In the genomic region with DNA sequence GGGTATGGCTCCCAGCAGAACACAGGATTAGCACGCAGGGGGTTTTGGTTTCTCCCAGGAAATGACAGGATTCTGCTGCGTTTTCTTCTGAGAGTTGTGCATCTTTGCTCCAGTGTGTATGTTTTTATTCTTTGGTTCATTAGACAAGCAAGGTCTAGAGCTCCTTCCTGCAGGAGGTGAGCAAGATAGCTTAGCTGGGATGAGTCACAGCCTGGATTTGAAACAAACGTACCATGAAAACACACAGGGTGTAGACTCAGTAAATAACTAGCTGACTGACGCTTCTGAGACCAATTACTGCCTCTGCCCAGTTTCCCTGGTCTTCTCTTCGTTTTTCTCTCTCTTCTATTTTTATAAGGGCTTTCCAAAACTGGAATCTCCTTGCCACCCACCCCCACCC, we compare ENCODE assay signal across 11 mouse cellular contexts.
DNase-seq lines count a peak whose midpoint lies in the region; ATAC-seq and TF ChIP-seq lines count a peak whose summit lies in the region.
"Had no signal": no experiment of that assay in that cellular context is flagged by ENCODE, and none has a peak within 500 bp of the region (broad histone marks: within the 10 kb centered on the region; RNA-seq: fewer than 3 reads in every experiment).

No protein-coding gene starts in this region.

- H3K27ac ChIP-seq in limb, embryonic 11.5 days (replicated peaks; ENCODE audit: low read depth, low read length), result no peak overlapping the region
- no peak overlapping the region for H3K27ac ChIP-seq in limb, embryonic 10.5 days
- H3K27ac ChIP-seq in forebrain, postnatal 0 days (ENCODE audit: low read depth, low read length), result peak overlapping the region; percentile 79; the same call in 1 of the 2 replicates
- peak overlapping the region; percentile 89 for H3K27ac ChIP-seq in neural tube, embryonic 13.5 days (replicated peaks)
- H3K27ac ChIP-seq: limb, embryonic 15.5 days had no signal

- ATAC-seq in limb, embryonic 11.5 days (ENCODE audit: insufficient number of reproducible peaks, low FRiP score, low TSS enrichment, low read depth), result no peak
- peak; percentile 50 for ATAC-seq in forebrain, postnatal 0 days
- no peak for ATAC-seq in neural tube, embryonic 13.5 days (ENCODE audit: low read depth)

- no peak overlapping the region for H3K4me3 ChIP-seq in limb, embryonic 11.5 days (ENCODE audit: low read depth, low read length)
- no peak overlapping the region for H3K4me3 ChIP-seq in limb, embryonic 10.5 days
- H3K4me3 ChIP-seq in forebrain, postnatal 0 days (ENCODE audit: low read depth, low read length), result no peak overlapping the region
- no peak overlapping the region for H3K4me3 ChIP-seq in neural tube, embryonic 13.5 days

- TF ChIP-seq CTCF in brain, embryonic 14.5 days (IDR thresholded peaks at IDR 0.05; ENCODE audit: borderline replicate concordance, extremely low read depth, insufficient read depth, insufficient read length), result no peak
- TF ChIP-seq CTCF in forebrain, postnatal 0 days (IDR thresholded peaks at IDR 0.05; ENCODE audit: low read depth), result no peak

- H3K4me1 ChIP-seq in limb, embryonic 11.5 days (ENCODE audit: control insufficient read depth, insufficient read depth, low read length), result peaks cover 21% of the 10 kb centered on the region
- H3K4me1 ChIP-seq in limb, embryonic 10.5 days, result peaks cover 47% of the 10 kb centered on the region
- H3K4me1 ChIP-seq in forebrain, postnatal 0 days (ENCODE audit: insufficient read depth), result peaks cover 19% of the 10 kb centered on the region
- H3K4me1 ChIP-seq in neural tube, embryonic 13.5 days (replicated peaks), result peaks cover 45% of the 10 kb centered on the region

- no peaks in the 10 kb centered on the region for H3K9me3 ChIP-seq in limb, embryonic 11.5 days (ENCODE audit: control insufficient read depth, low read length)
- H3K9me3 ChIP-seq in limb, embryonic 10.5 days (replicated peaks), result no peaks in the 10 kb centered on the region
- no peaks in the 10 kb centered on the region for H3K9me3 ChIP-seq in forebrain, postnatal 0 days (ENCODE audit: low read length)
- no peaks in the 10 kb centered on the region for H3K9me3 ChIP-seq in neural tube, embryonic 13.5 days
- H3K9me3 ChIP-seq: limb, embryonic 15.5 days had no signal

- no peak overlapping the region for H3K9ac ChIP-seq in limb, embryonic 11.5 days (ENCODE audit: low read length)
- H3K9ac ChIP-seq in forebrain, postnatal 0 days, result no peak overlapping the region
- H3K9ac ChIP-seq in neural tube, embryonic 13.5 days, result peak overlapping the region; percentile 55; the same call in 1 of the 2 replicates
- H3K9ac ChIP-seq: limb, embryonic 15.5 days had no signal

- DNase-seq in limb, embryonic 11.5 days (ENCODE audit: low spot score), result no peak
- DNase-seq in limb, embryonic 10.5 days (ENCODE audit: low spot score), result no peak
- peak; percentile 25 for DNase-seq in brain, embryonic 14.5 days (ENCODE audit: low read depth)
- peak; percentile 11 for DNase-seq in forebrain, postnatal 0 days
- no peak for DNase-seq in cerebellum, postnatal 36 days
- no peak for DNase-seq in urinary bladder, postnatal 4 days (ENCODE audit: low spot score in 2 of 2)
- no peak for DNase-seq in adrenal gland, postnatal 10 days
- DNase-seq: lung, postnatal 10 days; right cerebral cortex, postnatal 25 days had no signal

- no peaks in the 10 kb centered on the region for H3K27me3 ChIP-seq in limb, embryonic 11.5 days (ENCODE audit: control insufficient read depth, insufficient read depth, low read length)
- peaks cover 24% of the 10 kb centered on the region for H3K27me3 ChIP-seq in limb, embryonic 10.5 days (ENCODE audit: low read depth, poor library complexity, severe bottlenecking)
- no peaks in the 10 kb centered on the region for H3K27me3 ChIP-seq in forebrain, postnatal 0 days (ENCODE audit: insufficient read depth, low read length)
- H3K27me3 ChIP-seq in neural tube, embryonic 13.5 days, result no peaks in the 10 kb centered on the region

- peak overlapping the region; percentile 55; the same call in 1 of the 2 replicates for H3K4me2 ChIP-seq in limb, embryonic 11.5 days (ENCODE audit: low read depth, severe bottlenecking)
- peak overlapping the region; percentile 53 for H3K4me2 ChIP-seq in forebrain, postnatal 0 days (ENCODE audit: low read depth)
- peak overlapping the region; percentile 57 for H3K4me2 ChIP-seq in neural tube, embryonic 13.5 days

- no peak for TF ChIP-seq POLR2A in brain, embryonic 14.5 days (IDR thresholded peaks at IDR 0.05; ENCODE audit: borderline replicate concordance, extremely low read depth, insufficient read depth, insufficient read length, poor library complexity, severe bottlenecking)

- no peaks in the 10 kb centered on the region for H3K36me3 ChIP-seq in limb, embryonic 11.5 days (ENCODE audit: control insufficient read depth, insufficient read depth, low read length)
- no peaks in the 10 kb centered on the region for H3K36me3 ChIP-seq in limb, embryonic 10.5 days
- H3K36me3 ChIP-seq in forebrain, postnatal 0 days (ENCODE audit: insufficient read depth), result no peaks in the 10 kb centered on the region
- no peaks in the 10 kb centered on the region for H3K36me3 ChIP-seq in neural tube, embryonic 13.5 days
- H3K36me3 ChIP-seq: limb, embryonic 15.5 days had no signal

- whole genome bisulfite sequencing in limb, embryonic 11.5 days, result 35% methylated on average over 5 of the region's 5 CpGs
- 40% methylated on average over 5 of the region's 5 CpGs for WGBS in limb, embryonic 10.5 days
- 27% methylated on average over 5 of the region's 5 CpGs for WGBS in forebrain, postnatal 0 days
- WGBS in neural tube, embryonic 13.5 days, result 33% methylated on average over 5 of the region's 5 CpGs

Comparison
In these comparisons a context has a peak if more than half of its experiments do, and no peak if none do; other contexts are left out.
1. DNase-seq: peak in brain, embryonic 14.5 days (single experiment) and forebrain, postnatal 0 days (single experiment); none in limb, embryonic 11.5 days (single experiment), limb, embryonic 10.5 days (single experiment), cerebellum, postnatal 36 days (0 of 2), urinary bladder, postnatal 4 days (0 of 2) and adrenal gland, postnatal 10 days (single experiment).
2. H3K27ac ChIP-seq: peak in forebrain, postnatal 0 days (single experiment) and neural tube, embryonic 13.5 days (single experiment); none in limb, embryonic 11.5 days (single experiment) and limb, embryonic 10.5 days (single experiment).
3. Peak in every context shown above with its lines, with median percentiles within 50 percentile points of each other: H3K4me2 ChIP-seq.